Mouse (Mus musculus): ENCODE measurements around the gene D6Wsu163e.
A peak's percentile ranks its signal among the peaks of the same experiment; 100 is the strongest.

The D6Wsu163e gene

GRCm38 (mm10) chr6:126939487-126940171 lies at the start of gene D6Wsu163e, which contains the start of gene Rad51ap1:
Gene D6Wsu163e (plus strand): TSS chr6:126939962.
Gene Rad51ap1 (minus strand): TSS chr6:126939587.
- DNase-seq (ENCODE audit: low spot score) = peak; percentile 92

GRCm38 (mm10) chr6:126907378-126907777 lies 32.4 kb upstream of the D6Wsu163e start:
- DNase-seq (ENCODE audit: low spot score) = no peak

- no peak for DNase-seq (ENCODE audit: low spot score)
These were observed 31.9 kb upstream of the D6Wsu163e start for GRCm38 (mm10) chr6:126907876-126908275.

- DNase-seq (ENCODE audit: low spot score) = no peak
These were observed 29.0 kb upstream of the D6Wsu163e start for GRCm38 (mm10) chr6:126910727-126911126.

GRCm38 (mm10) chr6:126914928-126915327 lies 24.8 kb upstream of the D6Wsu163e start:
- DNase-seq (ENCODE audit: low spot score) = no peak

- no peak for DNase-seq (ENCODE audit: low spot score)
These were observed 18.5 kb upstream of the D6Wsu163e start, which contains the start of gene Dyrk4 for GRCm38 (mm10) chr6:126921111-126921881. Gene Dyrk4 (minus strand): TSS chr6:126921839.

- no peak for DNase-seq (ENCODE audit: low spot score)
These were observed 6.9 kb upstream of the D6Wsu163e start for GRCm38 (mm10) chr6:126932896-126933295.

- DNase-seq (ENCODE audit: low spot score) = no peak
These were observed 1.7 kb upstream of the D6Wsu163e start for GRCm38 (mm10) chr6:126938047-126938446.

GRCm38 (mm10) chr6:126938853-126939486 lies 792 bp upstream of the D6Wsu163e start:
- peak; percentile 49 for DNase-seq (ENCODE audit: low spot score)

GRCm38 (mm10) chr6:126940451-126940850 lies 689 bp downstream of the D6Wsu163e start:
- peak; percentile 46 for DNase-seq (ENCODE audit: low spot score)

GRCm38 (mm10) chr6:126948336-126948735 lies 8.6 kb downstream of the D6Wsu163e start:
- DNase-seq (ENCODE audit: low spot score) = no peak

- DNase-seq (ENCODE audit: low spot score) = peak; percentile 62
These were observed 16.0 kb downstream of the D6Wsu163e start for GRCm38 (mm10) chr6:126955734-126956133.

- no peak for DNase-seq (ENCODE audit: low spot score)
These were observed 21.7 kb downstream of the D6Wsu163e start for GRCm38 (mm10) chr6:126961371-126962018.

- no peak for DNase-seq (ENCODE audit: low spot score)
These were observed 22.9 kb downstream of the D6Wsu163e start for GRCm38 (mm10) chr6:126962709-126963108.

- no peak for DNase-seq (ENCODE audit: low spot score)
These were observed 23.7 kb downstream of the D6Wsu163e start for GRCm38 (mm10) chr6:126963426-126963825.

GRCm38 (mm10) chr6:126966241-126967026 lies 26.7 kb downstream of the D6Wsu163e start:
- DNase-seq (ENCODE audit: low spot score) = no peak

- DNase-seq (ENCODE audit: low spot score) = no peak
These were observed 41.9 kb downstream of the D6Wsu163e start for GRCm38 (mm10) chr6:126981539-126982234.

GRCm38 (mm10) chr6:126993676-126994075 lies 53.9 kb downstream of the D6Wsu163e start:
- DNase-seq (ENCODE audit: low spot score) = no peak

- DNase-seq (ENCODE audit: low spot score) = no peak
These were observed 55.7 kb downstream of the D6Wsu163e start for GRCm38 (mm10) chr6:126995494-126995893.

- DNase-seq (ENCODE audit: low spot score) = no peak
These were observed 56.6 kb downstream of the D6Wsu163e start for GRCm38 (mm10) chr6:126996399-126996798.

- DNase-seq (ENCODE audit: low spot score) = no peak
These were observed 65.9 kb downstream of the D6Wsu163e start for GRCm38 (mm10) chr6:127005646-127006045.

Measured in c-Kit-positive CD71-positive TER-119-positive erythroid progenitor cells, embryonic 14.5 days (primary cell).